Mouse (Mus musculus): ENCODE results near the gene AC124108.1.

GRCm38 (mm10) chr1:132193806-132194205 lies 2.5 kb downstream of the AC124108.1 start:
- TF ChIP-seq POLR2A (IDR thresholded peaks at IDR 0.05; ENCODE audit: low read depth, low read length): no peak
- TF ChIP-seq CTCF (conservative IDR thresholded peaks at IDR 0.05; ENCODE audit: insufficient read depth, insufficient read length, low read depth, low read length): no peak

Data from kidney, adult 2 months (tissue).